Mouse (Mus musculus) megakaryocyte-erythroid progenitor cell, adult 5 weeks (primary cell): ENCODE measurements around the gene 1810024B03Rik. TPM values are rescaled to one million over a fixed set of nuclear protein-coding genes. Genes with fewer than 3 reads are reported as not detected.

Source experiments
- polyA plus RNA-seq: library from polyadenylated mRNA; stranded (reverse); fragments of >175 nt; gene quantifications from 2 replicates; pipeline ENCODE4 v1.2.3, GENCODE M21; 2012

Gene 1810024B03Rik
- 0.28 and 0.38 TPM in 2 replicates for polyA plus RNA-seq

DNA sequence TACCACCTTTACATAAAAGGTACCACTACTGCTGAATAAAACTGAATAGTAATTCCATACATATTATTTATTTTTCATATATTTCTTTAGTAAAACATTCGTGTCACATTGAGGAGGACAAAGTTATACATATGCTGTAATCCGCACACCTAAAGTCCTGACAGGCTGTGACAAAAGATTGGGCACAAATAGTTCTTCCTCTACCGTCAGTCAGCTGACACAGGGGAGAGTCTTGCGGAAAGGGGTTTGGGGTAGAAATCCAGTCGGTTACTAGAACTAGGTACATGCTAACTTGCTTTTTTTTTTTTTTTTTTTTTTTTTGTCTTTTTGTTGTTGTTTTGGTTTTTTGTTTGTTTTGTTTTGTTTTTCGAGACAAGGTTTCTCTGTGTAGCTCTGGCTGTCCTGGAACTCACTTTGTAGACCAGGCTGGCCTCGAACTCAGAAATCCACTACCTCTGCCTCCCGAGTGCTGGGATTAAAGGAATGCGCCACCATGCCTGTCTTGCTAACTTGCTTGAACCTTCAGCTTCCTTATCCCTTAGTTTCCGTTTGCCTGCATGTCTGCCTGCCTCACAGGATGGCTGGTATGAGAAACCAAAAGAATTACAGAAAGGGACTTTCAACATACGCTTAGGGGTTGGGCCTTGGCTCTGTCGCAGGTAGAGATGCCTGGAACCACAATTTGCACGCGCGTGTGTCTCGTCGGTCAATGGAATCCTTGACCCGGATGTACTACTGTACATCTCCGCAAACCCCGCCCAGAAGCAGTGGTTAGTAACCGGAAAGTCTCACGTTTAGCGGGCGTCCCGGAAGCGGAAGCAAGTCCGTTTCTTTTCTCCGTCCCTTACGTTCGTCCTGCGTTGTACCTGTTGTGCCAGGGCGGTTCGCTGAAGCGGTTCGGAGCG lies at the start of gene 1810024B03Rik, which contains the start of gene Snrnp200:
TSS of gene 1810024B03Rik (minus strand) at position 734 of the 905 bp plus-strand sequence.
TSS of gene Snrnp200 (plus strand) at position 840 of the 905 bp plus-strand sequence.

DNA sequence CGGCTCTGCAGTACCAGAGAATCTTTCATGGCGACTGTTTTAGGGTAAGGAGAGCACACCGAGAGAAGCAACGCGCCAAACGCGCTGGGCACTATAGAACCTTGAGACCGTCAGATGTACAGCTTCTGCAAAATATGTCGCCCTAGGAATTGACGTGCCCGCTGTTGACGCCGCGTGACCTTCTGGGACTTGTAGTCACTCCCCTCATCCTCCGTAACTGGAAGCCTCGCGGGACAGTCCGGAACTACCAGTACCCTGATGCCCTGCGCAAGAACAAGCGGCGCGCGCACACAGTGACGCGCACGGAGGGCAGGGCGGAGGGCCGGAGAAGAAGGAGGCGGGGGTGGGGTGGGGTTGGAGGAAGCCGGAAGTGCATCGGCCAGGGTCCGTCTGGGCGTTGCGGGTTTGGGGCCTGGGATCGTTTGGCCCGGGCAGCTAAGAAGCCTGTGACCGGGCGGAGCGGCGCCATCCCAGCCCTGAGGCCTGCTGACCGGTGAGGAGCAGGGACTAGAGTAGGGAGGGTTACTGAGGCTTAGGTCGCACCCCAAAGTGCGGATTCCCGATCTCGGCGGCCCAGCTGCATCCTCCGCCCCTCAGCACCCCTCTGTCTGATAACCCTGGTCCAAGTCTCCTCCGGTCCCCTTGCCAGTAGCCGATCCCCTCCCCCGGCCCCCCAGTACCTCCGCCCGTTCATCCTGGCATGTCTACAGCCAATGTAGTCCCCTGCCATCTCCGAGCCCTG lies 39.7 kb upstream of the 1810024B03Rik start, which contains the start of the genes Ciao1 and Tmem127:
TSS of gene Ciao1 (minus strand) at position 225 of the 742 bp plus-strand sequence.
TSS of gene Tmem127 (plus strand) at position 317 of the 742 bp plus-strand sequence.

DNA sequence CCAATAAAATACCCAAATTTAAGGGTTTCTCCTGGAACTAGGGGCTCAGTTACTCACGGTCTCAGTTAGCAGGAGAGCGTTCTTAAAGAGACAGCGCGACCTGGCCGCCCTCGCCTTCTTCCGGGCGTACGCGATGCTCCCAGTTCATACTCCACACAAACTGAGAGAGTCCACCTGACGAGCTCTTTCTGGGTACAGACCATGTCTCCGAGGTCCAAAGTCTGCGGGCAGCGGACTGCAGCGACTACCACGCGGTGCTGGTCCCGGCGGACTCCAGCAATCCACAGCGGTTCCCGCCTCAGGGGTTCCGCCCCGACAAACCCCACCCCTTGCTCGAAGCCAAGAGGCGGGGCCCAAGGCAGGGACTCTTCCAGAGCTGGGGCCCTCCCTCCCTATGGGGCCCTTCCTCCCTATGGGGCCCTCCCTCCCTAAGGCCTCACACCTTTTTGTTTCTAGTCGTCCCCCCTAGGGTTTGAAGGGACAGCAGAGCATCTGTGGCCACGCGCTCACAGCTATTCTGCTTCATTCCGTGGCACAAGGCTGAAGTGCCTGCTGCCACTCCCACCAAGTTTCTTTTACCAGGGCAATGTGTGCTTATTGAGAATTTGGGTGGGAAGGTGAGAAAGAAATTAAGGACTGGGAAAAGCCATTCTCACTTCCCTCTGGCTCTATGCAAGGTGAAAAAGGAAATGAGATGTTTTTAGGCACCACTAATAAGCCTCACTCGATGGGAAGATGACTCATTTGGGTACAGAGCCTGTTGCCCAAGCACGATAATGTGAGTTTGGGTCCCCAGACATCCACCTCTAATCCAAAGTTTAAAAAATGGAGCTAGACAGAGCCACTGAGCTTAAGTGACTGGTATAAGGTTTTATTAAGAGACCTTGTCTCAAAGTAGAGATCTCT lies 64.7 kb downstream of the 1810024B03Rik start, which contains the start of gene Itpripl1:
TSS of gene Itpripl1 (minus strand) at position 285 of the 906 bp plus-strand sequence.

Other genes with a start within 250 kb of the 1810024B03Rik start
- gene Ap4e1, start 199.6 kb downstream of the 1810024B03Rik start, polyA plus RNA-seq: 2.9 and 3.4 TPM in 2 replicates
- gene Blvra, start 137.6 kb downstream of the 1810024B03Rik start, polyA plus RNA-seq: 3.8 and 4.6 TPM in 2 replicates
- gene Ncaph, start 74.3 kb downstream of the 1810024B03Rik start, polyA plus RNA-seq: 7.2 and 8.2 TPM in 2 replicates
- 4.7 and 7.2 TPM in 2 replicates for gene Itpripl1, start 64.8 kb downstream of the 1810024B03Rik start, polyA plus RNA-seq
- gene Snrnp200, start 106 bp upstream of the 1810024B03Rik start, polyA plus RNA-seq: 11.1 and 17.5 TPM in 2 replicates
- 6.8 and 8.0 TPM in 2 replicates for gene Ciao1, start 39.5 kb upstream of the 1810024B03Rik start, polyA plus RNA-seq
- gene Tmem127, start 39.6 kb upstream of the 1810024B03Rik start, polyA plus RNA-seq: 17.3 and 18.4 TPM in 2 replicates
- gene Stard7, start 61.9 kb upstream of the 1810024B03Rik start, polyA plus RNA-seq: 37.9 and 38.4 TPM in 2 replicates
- 83.3 and 104 TPM in 2 replicates for gene Dusp2, start 127.9 kb upstream of the 1810024B03Rik start, polyA plus RNA-seq
- gene Astl, start 130.4 kb upstream of the 1810024B03Rik start, polyA plus RNA-seq: 0.03 TPM in 1 of 2 replicates, not detected in the other
- gene Adra2b, start 154.9 kb upstream of the 1810024B03Rik start, polyA plus RNA-seq: 0.02 and 0.11 TPM in 2 replicates
- 0.06 TPM in 1 of 2 replicates, not detected in the other for gene Gpat2, start 216.9 kb upstream of the 1810024B03Rik start, polyA plus RNA-seq
- 18.8 and 29.7 TPM in 2 replicates for gene Fahd2a, start 236.3 kb upstream of the 1810024B03Rik start, polyA plus RNA-seq